Mouse (Mus musculus): Measurements from ENCODE around the gene Fahd2a. TPM values are rescaled to one million over a fixed set of nuclear protein-coding genes. Genes with fewer than 3 reads are reported as not detected.

The Fahd2a gene
- total RNA-seq, 1 experiment, result 6.6 TPM

DNA sequence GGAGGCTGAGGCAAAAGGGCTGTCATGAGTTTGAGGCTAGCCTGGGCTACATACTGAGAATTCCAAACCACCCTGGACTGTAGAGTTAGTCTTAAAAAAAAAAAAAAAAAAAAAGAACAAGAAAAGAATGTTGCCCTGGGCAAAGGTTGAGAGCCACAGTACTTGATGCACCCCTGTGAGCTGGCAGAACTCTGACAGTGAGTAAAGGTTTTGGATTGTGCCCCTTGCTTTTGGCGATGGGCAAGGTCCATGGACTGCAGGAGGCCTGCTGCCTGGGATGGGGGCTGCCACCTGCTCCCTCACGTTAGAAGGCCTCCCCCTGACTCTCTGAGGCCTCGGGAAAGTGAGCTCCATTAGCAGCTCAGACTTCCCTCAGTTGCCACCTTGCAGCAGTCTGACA, 27.7 kb downstream of the Fahd2a start:
- no peaks in the 10 kb centered on the region for H3K36me3 ChIP-seq (ENCODE audit: control insufficient read depth, insufficient read depth, low read length, poor library complexity, severe bottlenecking)
- TF ChIP-seq CHD2 (IDR thresholded peaks at IDR 0.05; ENCODE audit: low read depth, low read length) (no peak), HCFC1 (IDR thresholded peaks at IDR 0.05; ENCODE audit: borderline replicate concordance, insufficient read depth, low read length) (no peak), ZC3H11A (IDR thresholded peaks at IDR 0.05; ENCODE audit: borderline replicate concordance, low read depth, low read length) (no peak), ZNF384 (IDR thresholded peaks at IDR 0.05; ENCODE audit: low read depth, low read length) (no peak), MAFK (IDR thresholded peaks at IDR 0.05; ENCODE audit: insufficient read depth, low read depth, low read length) (no peak)
- no peak for DNase-seq (ENCODE audit: low read depth, low spot score)
- no peak overlapping the region for H3K4me3 ChIP-seq (ENCODE audit: insufficient read depth in 1 of 2, low read depth in 1 of 2, low read length in 2 of 2, poor library complexity in 1 of 2, severe bottlenecking in 1 of 2)
- in situ Hi-C loops (cut with MboI; ENCODE audit: low sequenced_read_pairs in 2 of 2, unreplicated experiment in 2 of 2), result no loop called here
- no peak overlapping the region for H3K9ac ChIP-seq (ENCODE audit: insufficient read depth, low read depth, low read length, poor library complexity, severe bottlenecking)
- no peaks in the 10 kb centered on the region for H3K4me1 ChIP-seq (ENCODE audit: control insufficient read depth in 2 of 2, insufficient read depth in 2 of 2, low read length in 2 of 2, poor library complexity in 1 of 2)
- H3K27ac ChIP-seq (ENCODE audit: insufficient read depth, low read depth, low read length, poor library complexity, severe bottlenecking), result no peak overlapping the region
- no peaks in the 10 kb centered on the region for H3K9me3 ChIP-seq (ENCODE audit: control insufficient read depth, insufficient read depth, low read depth, low read length)

DNA sequence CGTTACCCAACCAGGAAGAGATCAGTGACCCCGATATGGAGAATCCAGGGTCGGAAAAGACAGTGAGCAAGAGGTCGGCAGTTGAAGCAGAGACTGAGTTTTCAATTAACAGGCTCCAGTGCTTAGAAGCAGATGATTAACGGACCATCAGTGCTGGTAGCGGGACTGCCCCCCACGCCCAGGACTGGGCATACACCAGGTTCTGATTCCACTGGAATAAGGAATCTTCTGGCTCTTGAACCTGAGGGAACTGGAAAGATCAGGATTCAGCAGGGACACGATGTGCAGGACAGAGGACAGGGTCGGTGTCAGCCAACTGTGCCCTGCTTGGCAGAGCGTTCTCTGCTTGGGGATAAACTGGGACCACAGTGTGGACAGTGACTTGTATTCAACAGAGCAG, 28.6 kb downstream of the Fahd2a start:
- no peak for DNase-seq (ENCODE audit: low read depth, low spot score)
- Histone ChIP-seq H3K4me3 (ENCODE audit: insufficient read depth in 1 of 2, low read depth in 1 of 2, low read length in 2 of 2, poor library complexity in 1 of 2, severe bottlenecking in 1 of 2) (no peak overlapping the region), H3K9me3 (ENCODE audit: control insufficient read depth, insufficient read depth, low read depth, low read length) (no peaks in the 10 kb centered on the region), H3K36me3 (ENCODE audit: control insufficient read depth, insufficient read depth, low read length, poor library complexity, severe bottlenecking) (no peaks in the 10 kb centered on the region), H3K27ac (ENCODE audit: insufficient read depth, low read depth, low read length, poor library complexity, severe bottlenecking) (no peak overlapping the region), H3K4me1 (ENCODE audit: control insufficient read depth in 2 of 2, insufficient read depth in 2 of 2, low read length in 2 of 2, poor library complexity in 1 of 2) (no peaks in the 10 kb centered on the region), H3K9ac (ENCODE audit: insufficient read depth, low read depth, low read length, poor library complexity, severe bottlenecking) (no peak overlapping the region)
- in situ Hi-C loops (cut with MboI; ENCODE audit: low sequenced_read_pairs in 2 of 2, unreplicated experiment in 2 of 2), result no loop called here
- TF ChIP-seq ZC3H11A (IDR thresholded peaks at IDR 0.05; ENCODE audit: borderline replicate concordance, low read depth, low read length), result no peak
- no peak for TF ChIP-seq CHD2 (IDR thresholded peaks at IDR 0.05; ENCODE audit: low read depth, low read length)
- no peak for TF ChIP-seq ZNF384 (IDR thresholded peaks at IDR 0.05; ENCODE audit: low read depth, low read length)
- TF ChIP-seq MAFK (IDR thresholded peaks at IDR 0.05; ENCODE audit: insufficient read depth, low read depth, low read length), result no peak

DNA sequence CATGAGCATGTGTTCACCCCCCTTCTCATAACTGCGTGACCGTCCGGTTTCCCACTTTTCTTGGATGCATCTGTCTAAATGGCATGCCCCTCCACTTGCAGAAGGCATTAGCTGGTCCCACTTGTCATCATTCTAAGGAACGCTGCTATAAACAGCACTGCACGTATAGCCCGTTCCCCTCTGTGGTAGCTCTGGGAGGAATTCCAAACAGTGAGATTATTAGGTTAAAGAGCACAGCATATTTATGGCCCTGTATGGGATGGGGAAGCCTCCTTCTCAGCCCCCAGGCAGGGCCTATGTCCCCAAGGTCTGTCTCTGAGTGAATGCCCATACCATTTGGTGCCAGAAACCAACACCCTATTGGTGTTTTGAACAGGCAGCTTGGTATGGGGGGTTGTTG, 33.2 kb downstream of the Fahd2a start:
- in situ Hi-C loops (cut with MboI; ENCODE audit: low sequenced_read_pairs in 2 of 2, unreplicated experiment in 2 of 2), result no loop called here
- H3K36me3 ChIP-seq (ENCODE audit: control insufficient read depth, insufficient read depth, low read length, poor library complexity, severe bottlenecking), result no peaks in the 10 kb centered on the region
- TF ChIP-seq HCFC1 (IDR thresholded peaks at IDR 0.05; ENCODE audit: borderline replicate concordance, insufficient read depth, low read length) (no peak), MAFK (IDR thresholded peaks at IDR 0.05; ENCODE audit: insufficient read depth, low read depth, low read length) (no peak), ZC3H11A (IDR thresholded peaks at IDR 0.05; ENCODE audit: borderline replicate concordance, low read depth, low read length) (no peak), CHD2 (IDR thresholded peaks at IDR 0.05; ENCODE audit: low read depth, low read length) (no peak), ZNF384 (IDR thresholded peaks at IDR 0.05; ENCODE audit: low read depth, low read length) (no peak)
- H3K27ac ChIP-seq (ENCODE audit: insufficient read depth, low read depth, low read length, poor library complexity, severe bottlenecking), result no peak overlapping the region
- DNase-seq (ENCODE audit: low read depth, low spot score), result no peak
- H3K4me3 ChIP-seq (ENCODE audit: insufficient read depth in 1 of 2, low read depth in 1 of 2, low read length in 2 of 2, poor library complexity in 1 of 2, severe bottlenecking in 1 of 2), result no peak overlapping the region
- H3K9ac ChIP-seq (ENCODE audit: insufficient read depth, low read depth, low read length, poor library complexity, severe bottlenecking), result no peak overlapping the region
- H3K4me1 ChIP-seq (ENCODE audit: control insufficient read depth in 2 of 2, insufficient read depth in 2 of 2, low read length in 2 of 2, poor library complexity in 1 of 2), result no peaks in the 10 kb centered on the region
- no peaks in the 10 kb centered on the region for H3K9me3 ChIP-seq (ENCODE audit: control insufficient read depth, insufficient read depth, low read depth, low read length)

DNA sequence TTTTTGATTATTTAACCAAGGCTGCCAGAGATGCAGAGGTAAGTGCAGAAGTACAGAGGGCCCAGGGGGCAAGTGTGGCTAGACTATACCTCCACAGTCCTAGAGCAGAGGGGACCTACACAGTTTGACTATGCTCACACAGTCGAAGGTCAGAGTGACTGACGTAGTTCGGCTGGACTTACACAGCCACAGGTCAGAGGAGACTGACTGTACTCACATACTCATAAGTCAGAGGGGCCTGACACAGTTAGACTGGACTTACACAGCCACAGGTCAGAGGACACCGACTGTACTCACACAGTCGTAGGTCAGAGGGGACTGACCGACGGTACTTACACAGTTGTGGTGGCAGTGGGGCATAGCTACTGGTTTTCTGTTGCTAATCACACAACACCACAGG, 45.6 kb downstream of the Fahd2a start:
- no peak overlapping the region for H3K27ac ChIP-seq (ENCODE audit: insufficient read depth, low read depth, low read length, poor library complexity, severe bottlenecking)
- in situ Hi-C loops (cut with MboI; ENCODE audit: low sequenced_read_pairs in 2 of 2, unreplicated experiment in 2 of 2), result no loop called here

DNA sequence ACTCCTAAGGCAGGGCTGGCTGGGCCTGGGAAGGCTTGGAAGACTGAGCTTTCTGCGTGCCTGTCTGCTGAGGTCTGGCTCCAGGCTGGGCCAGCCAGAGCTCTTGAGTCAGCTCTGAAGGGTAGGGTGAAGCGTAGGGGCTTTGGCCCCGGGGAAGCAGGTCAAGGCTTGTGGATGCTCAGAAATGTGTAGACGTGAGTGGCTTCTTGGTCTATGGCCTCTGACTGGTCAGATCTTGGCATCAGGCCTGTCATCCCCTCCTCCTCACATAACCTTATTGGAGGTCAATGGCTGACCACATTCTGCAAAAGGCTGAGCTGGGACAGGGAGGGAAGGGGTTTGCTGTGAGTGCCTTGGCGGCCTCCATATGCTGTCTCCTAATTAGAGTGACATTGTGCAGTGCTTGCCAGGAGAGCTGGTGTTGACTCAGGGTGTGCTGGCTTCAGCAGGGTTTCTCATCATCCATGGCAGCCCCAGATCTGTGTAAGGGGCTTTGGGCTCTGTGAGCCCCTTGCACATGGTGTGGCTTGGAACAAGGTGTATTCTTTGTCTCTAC, 49.7 kb downstream of the Fahd2a start:
- no peaks in the 10 kb centered on the region for H3K9me3 ChIP-seq (ENCODE audit: control insufficient read depth, insufficient read depth, low read depth, low read length)
- no peak overlapping the region for H3K4me3 ChIP-seq (ENCODE audit: insufficient read depth in 1 of 2, low read depth in 1 of 2, low read length in 2 of 2, poor library complexity in 1 of 2, severe bottlenecking in 1 of 2)
- H3K4me1 ChIP-seq (ENCODE audit: control insufficient read depth in 2 of 2, insufficient read depth in 2 of 2, low read length in 2 of 2, poor library complexity in 1 of 2), result no peaks in the 10 kb centered on the region
- H3K27ac ChIP-seq (ENCODE audit: insufficient read depth, low read depth, low read length, poor library complexity, severe bottlenecking), result no peak overlapping the region
- no peak for DNase-seq (ENCODE audit: low read depth, low spot score)
- H3K9ac ChIP-seq (ENCODE audit: insufficient read depth, low read depth, low read length, poor library complexity, severe bottlenecking), result no peak overlapping the region
- no peak for TF ChIP-seq MAFK (IDR thresholded peaks at IDR 0.05; ENCODE audit: insufficient read depth, low read depth, low read length)
- TF ChIP-seq ZNF384 (IDR thresholded peaks at IDR 0.05; ENCODE audit: low read depth, low read length), result no peak
- no peak for TF ChIP-seq HCFC1 (IDR thresholded peaks at IDR 0.05; ENCODE audit: borderline replicate concordance, insufficient read depth, low read length)
- no peak for TF ChIP-seq CHD2 (IDR thresholded peaks at IDR 0.05; ENCODE audit: low read depth, low read length)
- no peak for TF ChIP-seq ZC3H11A (IDR thresholded peaks at IDR 0.05; ENCODE audit: borderline replicate concordance, low read depth, low read length)
- H3K36me3 ChIP-seq (ENCODE audit: control insufficient read depth, insufficient read depth, low read length, poor library complexity, severe bottlenecking), result no peaks in the 10 kb centered on the region
- in situ Hi-C loops (cut with MboI; ENCODE audit: low sequenced_read_pairs in 2 of 2, unreplicated experiment in 2 of 2), result no loop called here

More for the DNA sequence above, 45.6 kb downstream of the Fahd2a start:
- TF ChIP-seq CHD2 (IDR thresholded peaks at IDR 0.05; ENCODE audit: low read depth, low read length) (no peak), ZNF384 (IDR thresholded peaks at IDR 0.05; ENCODE audit: low read depth, low read length) (no peak), HCFC1 (IDR thresholded peaks at IDR 0.05; ENCODE audit: borderline replicate concordance, insufficient read depth, low read length) (no peak), ZC3H11A (IDR thresholded peaks at IDR 0.05; ENCODE audit: borderline replicate concordance, low read depth, low read length) (no peak), MAFK (IDR thresholded peaks at IDR 0.05; ENCODE audit: insufficient read depth, low read depth, low read length) (no peak)
- no peaks in the 10 kb centered on the region for H3K4me1 ChIP-seq (ENCODE audit: control insufficient read depth in 2 of 2, insufficient read depth in 2 of 2, low read length in 2 of 2, poor library complexity in 1 of 2)
- no peak overlapping the region for H3K9ac ChIP-seq (ENCODE audit: insufficient read depth, low read depth, low read length, poor library complexity, severe bottlenecking)
- no peaks in the 10 kb centered on the region for H3K9me3 ChIP-seq (ENCODE audit: control insufficient read depth, insufficient read depth, low read depth, low read length)
- no peak for DNase-seq (ENCODE audit: low read depth, low spot score)
- no peaks in the 10 kb centered on the region for H3K36me3 ChIP-seq (ENCODE audit: control insufficient read depth, insufficient read depth, low read length, poor library complexity, severe bottlenecking)
- no peak overlapping the region for H3K4me3 ChIP-seq (ENCODE audit: insufficient read depth in 1 of 2, low read depth in 1 of 2, low read length in 2 of 2, poor library complexity in 1 of 2, severe bottlenecking in 1 of 2)

All from ES-E14 (cell line).